Mouse (Mus musculus) MEL (cell line): Measurements from ENCODE around the gene Tenm3.

Source experiments
- BHLHE40 ChIP-seq: IDR thresholded peaks from 2 replicates; pipeline ENCODE4 v1.6.1; 2012; ENCODE audit warnings: low read depth, mild to moderate bottlenecking, inconsistent platforms, low read length, improper control_type of control experiment, borderline replicate concordance
- CTCF ChIP-seq, 3 experiments: IDR thresholded peaks in 2 of 3; conservative IDR thresholded peaks in 1 of 3; 2 replicates each; pipeline ENCODE4 v1.5.1; 2011 to 2012; ENCODE audit warnings: low read length in 3 of 3, low read depth in 2 of 3, mild to moderate bottlenecking in 2 of 3, improper control_type of control experiment in 1 of 3, inconsistent platforms in 1 of 3, mixed read lengths in 1 of 3, moderate library complexity in 1 of 3; ENCODE audit not compliant: control insufficient read depth in 1 of 3, insufficient read depth in 1 of 3, poor library complexity in 1 of 3, severe bottlenecking in 1 of 3
- EP300 ChIP-seq, 2 experiments: IDR thresholded peaks; 2 replicates each; pipeline ENCODE4 v1.6.1; 2011; ENCODE audit warnings: improper control_type of control experiment in 2 of 2, low read length in 2 of 2, low read depth in 1 of 2, mild to moderate bottlenecking in 1 of 2
- GABPA ChIP-seq: IDR thresholded peaks from 2 replicates; pipeline ENCODE4 v1.6.1; 2012; ENCODE audit warnings: low read depth, mild to moderate bottlenecking, inconsistent platforms, low read length, improper control_type of control experiment, moderate library complexity
- GATA1 ChIP-seq: IDR thresholded peaks from 2 replicates; pipeline ENCODE4 v1.6.1; 2011; ENCODE audit warnings: low read depth, low read length, improper control_type of control experiment
- JUND ChIP-seq: IDR thresholded peaks from 2 replicates; pipeline ENCODE4 v1.6.1; 2011; ENCODE audit warnings: low read depth, mild to moderate bottlenecking, improper control_type of control experiment, low read length
- MXI1 ChIP-seq: IDR thresholded peaks from 2 replicates; pipeline ENCODE4 v1.6.1; 2011; ENCODE audit warnings: mild to moderate bottlenecking, low read depth, low read length, improper control_type of control experiment
- POLR2AphosphoS5 ChIP-seq: IDR thresholded peaks from 2 replicates; pipeline ENCODE4 v1.6.1; 2012; ENCODE audit warnings: low read depth, borderline replicate concordance, mild to moderate bottlenecking, inconsistent platforms, low read length, moderate library complexity, mixed read lengths
- SIN3A ChIP-seq: IDR thresholded peaks from 2 replicates; pipeline ENCODE4 v1.6.1; 2012; ENCODE audit warnings: low read length, improper control_type of control experiment, inconsistent platforms
- SMC3 ChIP-seq: IDR thresholded peaks from 2 replicates; pipeline ENCODE4 v1.6.1; 2011; ENCODE audit warnings: low read depth, low read length, improper control_type of control experiment
- ZC3H11A ChIP-seq: IDR thresholded peaks from 2 replicates; pipeline ENCODE4 v1.6.1; 2012; ENCODE audit warnings: low read depth, mild to moderate bottlenecking, inconsistent platforms, low read length, improper control_type of control experiment
- ZMIZ1 ChIP-seq: IDR thresholded peaks from 2 replicates; pipeline ENCODE4 v1.6.1; 2012; ENCODE audit warnings: low read depth, mild to moderate bottlenecking, inconsistent platforms, low read length, improper control_type of control experiment, moderate library complexity

DNA sequence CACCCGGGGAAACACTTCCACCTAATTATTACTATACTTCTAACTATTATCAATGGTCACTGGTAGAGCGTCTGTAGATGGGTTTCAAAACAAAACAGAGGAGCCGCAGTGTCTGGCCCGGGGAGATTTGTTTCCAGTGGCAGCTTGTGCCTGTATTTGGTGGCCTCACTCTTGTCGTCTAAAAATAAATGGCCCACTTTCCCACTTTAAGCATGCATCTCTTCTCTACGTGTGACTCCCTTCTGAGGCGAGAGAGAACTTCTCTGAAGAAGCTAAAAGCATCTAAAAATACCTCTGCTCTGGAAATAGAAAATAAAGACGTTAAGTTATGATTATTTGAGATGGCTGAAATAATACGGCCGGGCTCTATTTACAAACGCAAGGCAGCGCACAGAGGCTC lies 463.7 kb downstream of the Tenm3 start:
- TF ChIP-seq ZC3H11A (no peak), GABPA (no peak), SMC3 (no peak), EP300 (IDR thresholded peaks at IDR 0.05; ENCODE audit: low read depth in 1 of 2, low read length in 2 of 2) (no peak), SIN3A (no peak), BHLHE40 (no peak), POLR2AphosphoS5 (no peak), CTCF (IDR thresholded peaks at IDR 0.05 in 2 of 3, conservative IDR thresholded peaks at IDR 0.05 in 1 of 3; ENCODE audit: control insufficient read depth in 1 of 3, insufficient read depth in 1 of 3, low read depth in 2 of 3, low read length in 3 of 3, poor library complexity in 1 of 3, severe bottlenecking in 1 of 3) (no peak), JUND (no peak), GATA1 (no peak), MXI1 (no peak), ZMIZ1 (no peak)
